Comparison of ENCODE assay signal across 9 mouse cellular contexts in the genomic region with DNA sequence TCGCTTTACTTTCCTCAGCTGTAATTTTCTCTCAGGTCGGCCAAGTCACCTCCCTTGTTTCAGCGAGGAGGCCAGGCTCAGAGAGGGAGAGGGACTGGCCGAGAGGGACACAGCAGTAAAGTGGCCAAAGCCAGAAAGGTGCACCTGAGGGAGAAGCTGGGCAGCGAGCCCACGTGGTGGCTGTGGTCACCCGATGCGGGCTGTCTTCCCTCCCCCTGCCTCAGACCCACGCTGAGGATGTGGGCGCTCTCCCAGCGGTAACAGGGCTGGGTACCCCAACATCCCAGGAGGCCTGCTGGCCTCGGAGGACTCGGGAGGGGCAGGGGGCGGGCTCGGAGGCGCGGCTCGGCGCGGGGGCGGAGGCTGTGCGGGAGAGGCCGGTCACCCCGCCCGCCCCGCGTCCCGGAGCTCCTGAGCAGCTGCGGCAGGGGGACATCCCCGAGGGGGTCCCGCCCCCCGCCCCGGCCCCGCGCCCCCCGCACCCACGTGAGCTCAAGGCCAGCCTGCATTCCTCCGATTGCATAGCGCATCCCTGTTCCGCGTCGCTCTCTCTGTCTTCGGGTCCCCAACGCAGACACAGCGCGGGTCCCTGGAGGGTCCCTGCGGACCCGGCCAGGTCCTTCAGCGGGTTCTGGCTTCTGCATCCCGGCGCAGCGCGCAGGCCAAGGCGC. TPM values are rescaled to one million over a fixed set of nuclear protein-coding genes. Genes with fewer than 3 reads are reported as not detected.
DNase-seq lines count a peak whose midpoint lies in the region; ATAC-seq and TF ChIP-seq lines count a peak whose summit lies in the region.
"Had no signal": no experiment of that assay in that cellular context is flagged by ENCODE, and none has a peak within 500 bp of the region (broad histone marks: within the 10 kb centered on the region; RNA-seq: fewer than 3 reads in every experiment).

Slc1a6 (plus strand) TSS at position 516 of the 671 bp plus-strand sequence.

- peak within 1 kb of the TSS; percentile 78 for H3K9ac ChIP-seq in heart, embryonic 13.5 days
- H3K9ac ChIP-seq in liver, postnatal 0 days (replicated peaks): no peak within 1 kb of the TSS

- no peaks in the 10 kb centered on the region; the same call in none of the 2 replicates for H3K9me3 ChIP-seq in megakaryocyte, embryonic 14.5 days
- H3K9me3 ChIP-seq in heart, embryonic 13.5 days: no peaks in the 10 kb centered on the region
- no peaks in the 10 kb centered on the region for H3K9me3 ChIP-seq in liver, postnatal 0 days (ENCODE audit: low read length)

- DNase-seq in layer of hippocampus, adult 18-20 months (ENCODE audit: low spot score in 2 of 2): peak in 1 of 2 experiments; percentile 34
- peak; percentile 22 for DNase-seq in liver, postnatal 0 days
- DNase-seq in ovary, postnatal 36 days (ENCODE audit: low spot score): peak; percentile 53
- DNase-seq in c-Kit-positive CD71-positive TER-119-positive erythroid progenitor cells, embryonic 14.5 days (ENCODE audit: low spot score): no peak

- H3K36me3 ChIP-seq in megakaryocyte, embryonic 14.5 days (replicated peaks; ENCODE audit: low read length): no peaks in the 10 kb centered on the region
- no peaks in the 10 kb centered on the region for H3K36me3 ChIP-seq in heart, embryonic 13.5 days
- no peaks in the 10 kb centered on the region for H3K36me3 ChIP-seq in liver, postnatal 0 days (replicated peaks; ENCODE audit: insufficient read depth, low read length)

- WGBS in heart, embryonic 13.5 days: under 1% methylated on average over 37 of the region's 54 CpGs
- WGBS in liver, postnatal 0 days (ENCODE audit: insufficient replicate concordance): 2% methylated on average over 46 of the region's 54 CpGs

- H3K4me3 ChIP-seq in megakaryocyte, embryonic 14.5 days (replicated peaks): peak within 1 kb of the TSS; percentile 91
- H3K4me3 ChIP-seq in heart, embryonic 13.5 days: peak within 1 kb of the TSS; percentile 63
- H3K4me3 ChIP-seq in liver, postnatal 0 days (ENCODE audit: low read depth, low read length): peak within 1 kb of the TSS; percentile 43

- no peak for TF ChIP-seq EP300 in liver, postnatal 0 days (IDR thresholded peaks at IDR 0.05; ENCODE audit: low read depth)

- H3K27me3 ChIP-seq in megakaryocyte, embryonic 14.5 days (replicated peaks): peaks cover 32% of the 10 kb centered on the region
- peaks cover 34% of the 10 kb centered on the region for H3K27me3 ChIP-seq in heart, embryonic 13.5 days (replicated peaks)
- peaks cover 16% of the 10 kb centered on the region; the same call in 1 of the 2 replicates for H3K27me3 ChIP-seq in liver, postnatal 0 days (ENCODE audit: insufficient read depth, low read length)

- H3K4me1 ChIP-seq in megakaryocyte, embryonic 14.5 days: peaks cover 12% of the 10 kb centered on the region
- H3K4me1 ChIP-seq in heart, embryonic 13.5 days: peaks cover 13% of the 10 kb centered on the region
- H3K4me1 ChIP-seq in liver, postnatal 0 days (ENCODE audit: insufficient read depth): no peaks in the 10 kb centered on the region

- no peak for ATAC-seq in megakaryocyte, adult 5-6 weeks (ENCODE audit: poor library complexity, severe bottlenecking)
- ATAC-seq in common myeloid progenitor, adult 5-6 weeks (replicated peaks; ENCODE audit: low read depth, poor library complexity, severe bottlenecking): peak; percentile 80
- ATAC-seq in heart, embryonic 13.5 days (ENCODE audit: extremely low read depth, insufficient number of reproducible peaks, low FRiP score, low TSS enrichment): no peak
- no peak for ATAC-seq in liver, postnatal 0 days

- H3K4me2 ChIP-seq in heart, embryonic 13.5 days: peak within 1 kb of the TSS; percentile 98
- H3K4me2 ChIP-seq in liver, postnatal 0 days (ENCODE audit: low read depth, low read length): peak within 1 kb of the TSS; percentile 70

- no peak within 1 kb of the TSS for H3K27ac ChIP-seq in heart, embryonic 13.5 days (replicated peaks)
- no peak within 1 kb of the TSS for H3K27ac ChIP-seq in liver, postnatal 0 days (ENCODE audit: low read depth)
- H3K27ac ChIP-seq: macrophage had no signal

- no peak for TF ChIP-seq CTCF in liver, postnatal 0 days (IDR thresholded peaks at IDR 0.05; ENCODE audit: low read depth)

RNA-seq across cellular contexts. Expression of gene Slc1a6, which starts in this region (rescaled TPM):
- not detected in 2 replicates for polyA plus RNA-seq in megakaryocyte, embryonic 14.5 days (2012; ENCODE audit: insufficient read depth, low replicate concordance)
- total RNA-seq in megakaryocyte, adult 5-6 weeks (2015): not detected in 2 replicates
- not detected in 2 replicates for total RNA-seq in megakaryocyte, adult 5-6 weeks (2017)
- not detected in 2 replicates for total RNA-seq in common myeloid progenitor, adult 5-6 weeks (2017)
- polyA plus RNA-seq in heart, embryonic 13.5 days (2015; fragmentation: Nextera tagmentation; extraction: Ambion mirVana): 0.97 and 1.2 TPM in 2 replicates
- 10 to 100 TPM; 11.0 to 13.7 TPM for total RNA-seq in layer of hippocampus, adult 18-20 months (2021)
- 0.08 and 0.13 TPM in 2 replicates for polyA plus RNA-seq in liver, postnatal 0 days (2015; fragmentation: Nextera tagmentation; extraction: Ambion mirVana)
- polyA plus RNA-seq: macrophage had no signal

Comparison
In these comparisons a context has a peak if more than half of its experiments do, and no peak if none do; other contexts are left out.
1. RNA of gene Slc1a6 (total RNA-seq): 11.0 to 13.7 TPM in layer of hippocampus, adult 18-20 months; not detected in megakaryocyte, adult 5-6 weeks and not detected in common myeloid progenitor, adult 5-6 weeks; every median in the first group is over 10 times any median in the second.
2. Peak in ATAC-seq in common myeloid progenitor, adult 5-6 weeks; RNA of the gene not detected or under 1 TPM.
3. Peak in DNase-seq, H3K4me3 ChIP-seq and H3K4me2 ChIP-seq in liver, postnatal 0 days; RNA of the gene not detected or under 1 TPM.
4. Peak in every context shown above with its lines, with median percentiles within 50 percentile points of each other: H3K4me3 ChIP-seq.